Mouse (Mus musculus): ENCODE measurements around the gene Zdhhc17. TPM values are rescaled to one million over a fixed set of nuclear protein-coding genes. Genes with fewer than 3 reads are reported as not detected.
A peak's percentile ranks its signal among the peaks of the same experiment; 100 is the strongest.

Zdhhc17 gene
- polyA plus RNA-seq, 1 experiment from 2014 or later = 47.9 TPM

DNA sequence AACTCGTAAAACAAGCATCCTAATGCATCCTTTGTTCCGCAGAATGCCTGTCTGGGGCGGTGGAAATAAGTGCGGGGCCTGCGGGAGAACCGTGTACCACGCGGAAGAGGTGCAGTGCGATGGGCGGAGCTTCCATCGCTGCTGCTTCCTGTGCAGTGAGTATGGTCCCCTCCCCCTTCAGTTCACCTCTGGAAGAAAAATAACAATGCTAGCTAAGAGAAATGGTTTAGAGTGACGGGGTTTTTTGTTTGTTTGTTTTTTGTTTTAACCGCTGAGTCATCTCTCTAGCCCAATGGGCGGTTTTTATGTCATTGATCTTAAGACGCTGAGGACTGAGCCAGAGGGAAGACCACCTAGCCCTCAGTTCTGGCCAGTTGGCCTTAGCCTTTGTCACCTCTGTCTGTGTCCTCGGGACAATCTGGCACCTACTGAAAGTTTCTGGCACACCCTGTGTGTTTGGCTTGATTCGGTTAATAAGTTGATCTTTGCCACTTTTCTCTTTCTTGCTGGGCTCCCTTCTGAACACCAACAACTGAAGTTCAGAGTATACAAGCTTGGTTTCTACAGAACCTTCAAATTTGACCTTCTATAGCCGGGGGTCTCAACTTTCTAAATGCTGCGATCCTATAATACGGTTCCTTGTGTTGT lies 77.9 kb downstream of the Zdhhc17 start:
- peak overlapping the region; percentile 60 for H3K27ac ChIP-seq (replicated peaks)
- 67% methylated on average over 20 of the region's 20 CpGs for WGBS
- ATAC-seq (ENCODE audit: low FRiP score, low read depth) = peak; percentile 66
- H3K4me3 ChIP-seq = no peak overlapping the region
- H3K4me1 ChIP-seq = peaks cover 35% of the 10 kb centered on the region
- no peaks in the 10 kb centered on the region for H3K27me3 ChIP-seq
- peak overlapping the region; percentile 32 for H3K4me2 ChIP-seq (replicated peaks)
- peaks cover 7% of the 10 kb centered on the region; the same call in 1 of the 2 replicates for H3K36me3 ChIP-seq
- no peak overlapping the region for H3K9ac ChIP-seq (replicated peaks)
- H3K9me3 ChIP-seq = no peaks in the 10 kb centered on the region

DNA sequence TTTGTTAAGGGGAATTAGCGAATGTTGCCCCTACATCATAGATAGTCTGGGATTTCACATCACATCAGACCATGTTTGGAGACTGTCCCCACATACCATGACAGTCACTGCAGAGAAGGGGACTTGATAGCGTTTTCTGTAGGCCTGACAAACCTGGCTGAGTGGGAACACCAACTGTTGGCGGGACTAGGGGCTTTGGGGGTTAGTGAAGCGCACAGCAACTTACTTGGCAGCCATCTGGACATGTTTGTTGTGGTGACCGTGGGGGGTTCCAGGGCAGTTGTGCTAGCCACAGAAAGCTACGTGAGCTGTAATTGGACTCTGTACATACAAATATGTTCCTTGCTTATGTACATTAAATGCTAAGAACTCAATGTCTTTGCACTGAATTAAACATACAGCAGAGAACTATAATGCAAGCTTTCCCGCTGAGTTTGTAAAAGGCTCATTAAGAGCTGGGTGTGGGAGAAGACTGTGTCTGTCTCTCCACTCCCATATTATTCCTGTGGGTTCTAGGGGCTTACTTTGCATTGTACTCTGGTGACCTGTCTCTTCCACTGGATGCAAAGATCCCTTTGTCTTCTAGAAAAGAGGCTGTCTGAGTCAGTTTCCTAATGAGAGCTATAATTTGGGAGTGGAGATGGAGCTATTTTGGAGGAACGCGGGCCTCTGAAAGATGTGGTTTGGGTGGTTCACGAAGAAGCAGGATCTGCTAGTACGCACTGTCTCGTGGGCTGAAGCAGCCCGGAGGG lies 78.6 kb downstream of the Zdhhc17 start:
- peak; percentile 20; the same call in 1 of the 2 replicates for ATAC-seq (ENCODE audit: low FRiP score, low read depth)
- WGBS = 43% methylated on average over 13 of the region's 13 CpGs
- Histone ChIP-seq H3K36me3 (0 out of 2 replicates have a peak, but pooled peaks cover 3% of the 10 kb centered on the region), H3K27me3 (no peaks in the 10 kb centered on the region), H3K9me3 (no peaks in the 10 kb centered on the region), H3K27ac (replicated peaks) (peak overlapping the region; percentile 60), H3K4me1 (peaks cover 38% of the 10 kb centered on the region), H3K4me3 (no peak overlapping the region), H3K9ac (replicated peaks) (no peak overlapping the region), H3K4me2 (replicated peaks) (peak overlapping the region; percentile 32)

DNA sequence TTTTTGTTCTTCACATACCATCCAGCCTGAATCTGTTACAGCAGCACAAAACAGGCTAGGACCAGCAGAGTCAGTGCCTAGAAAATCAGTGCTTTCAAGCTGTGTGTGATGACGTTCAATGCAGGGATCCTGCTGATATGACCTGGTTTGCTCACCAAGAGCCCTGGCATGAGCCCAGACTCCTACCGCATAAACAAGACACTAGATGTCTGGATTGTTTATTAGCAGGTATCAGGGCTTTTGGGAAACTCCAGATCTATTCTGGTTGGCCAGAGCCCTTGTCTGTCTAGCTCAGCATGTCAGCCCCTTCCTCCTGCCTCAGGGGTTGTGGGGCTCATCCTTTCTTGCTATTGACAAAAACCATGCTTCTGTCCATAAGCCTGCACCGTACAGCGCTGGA lies 80.2 kb downstream of the Zdhhc17 start:
- WGBS = 64% methylated on average over 4 of the region's 4 CpGs
- H3K9ac ChIP-seq (replicated peaks) = no peak overlapping the region
- H3K27me3 ChIP-seq = no peaks in the 10 kb centered on the region
- H3K9me3 ChIP-seq = no peaks in the 10 kb centered on the region
- H3K4me3 ChIP-seq = no peak overlapping the region
- no peaks in the 10 kb centered on the region for H3K36me3 ChIP-seq
- ATAC-seq (ENCODE audit: low FRiP score, low read depth) = no peak
- no peak overlapping the region for H3K27ac ChIP-seq (replicated peaks)
- peaks cover 45% of the 10 kb centered on the region for H3K4me1 ChIP-seq
- no peak overlapping the region for H3K4me2 ChIP-seq (replicated peaks)

DNA sequence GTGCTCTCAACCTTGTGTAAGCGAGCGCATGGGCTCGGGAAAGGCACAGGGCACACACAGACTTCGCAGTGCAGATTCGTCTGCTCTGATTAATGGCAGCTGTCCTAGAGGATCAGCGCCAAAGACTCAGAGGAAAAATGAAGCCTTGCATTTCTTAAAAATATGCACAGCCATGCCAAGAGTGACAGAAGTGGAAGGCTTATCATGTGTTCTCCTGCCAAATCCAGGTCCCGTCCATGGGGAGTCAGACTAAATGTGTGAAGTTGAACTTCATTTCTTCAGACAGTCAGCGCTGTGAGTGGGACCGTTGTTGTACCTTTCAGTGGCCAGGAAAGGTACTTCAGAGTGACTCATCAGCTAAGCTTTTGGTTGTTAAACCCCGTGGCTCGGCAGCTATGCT lies 82.4 kb downstream of the Zdhhc17 start:
- no peak overlapping the region for H3K4me3 ChIP-seq
- H3K27ac ChIP-seq (replicated peaks) = no peak overlapping the region
- WGBS = 88% methylated on average over 11 of the region's 11 CpGs
- H3K36me3 ChIP-seq = no peaks in the 10 kb centered on the region
- no peaks in the 10 kb centered on the region for H3K27me3 ChIP-seq
- no peak overlapping the region for H3K9ac ChIP-seq (replicated peaks)
- ATAC-seq (ENCODE audit: low FRiP score, low read depth) = no peak
- H3K4me1 ChIP-seq = peaks cover 49% of the 10 kb centered on the region
- H3K4me2 ChIP-seq (replicated peaks) = no peak overlapping the region
- no peaks in the 10 kb centered on the region for H3K9me3 ChIP-seq

DNA sequence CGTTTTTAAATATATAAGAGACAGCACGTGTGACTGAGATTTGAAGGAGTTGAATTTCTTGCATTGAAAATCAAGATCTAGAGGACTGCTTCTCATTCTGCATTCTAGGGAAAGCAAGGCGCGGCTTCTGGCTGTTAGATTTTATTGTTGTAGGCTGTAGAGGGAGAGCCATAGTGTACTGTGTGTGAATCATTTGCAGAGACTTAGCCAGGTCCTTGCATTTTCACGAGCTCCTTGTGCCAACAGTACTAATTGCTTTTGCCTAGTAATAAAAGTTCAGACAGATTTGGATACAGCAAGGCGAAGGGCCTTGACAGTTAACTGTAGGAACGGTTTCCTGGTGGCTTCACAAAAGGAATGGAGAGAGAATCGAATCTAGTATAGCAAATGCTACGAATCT lies 87.3 kb downstream of the Zdhhc17 start:
- 86% methylated on average over 9 of the region's 9 CpGs for WGBS
- Histone ChIP-seq H3K4me2 (replicated peaks) (no peak overlapping the region), H3K4me1 (peaks cover 26% of the 10 kb centered on the region)

DNA sequence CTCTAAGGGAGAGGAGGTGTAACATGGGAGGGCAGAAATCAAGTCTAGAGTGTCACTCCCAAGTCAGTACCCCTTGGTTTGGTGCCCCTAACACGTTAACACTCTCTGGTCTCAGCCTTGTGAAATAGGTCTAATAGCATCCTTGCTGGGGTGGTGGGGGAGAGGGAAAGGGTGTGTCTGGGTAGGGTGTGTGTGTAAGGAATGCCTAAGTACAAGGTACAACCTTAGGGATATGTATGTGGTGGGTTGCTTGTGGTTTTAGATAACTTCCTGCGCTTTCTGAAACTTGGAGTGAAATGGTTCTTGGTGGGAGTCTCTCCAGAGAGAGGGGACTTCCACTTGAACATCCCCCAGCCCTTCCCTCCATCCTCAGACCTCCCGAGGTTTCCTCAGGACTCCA lies 88.0 kb downstream of the Zdhhc17 start:
- Histone ChIP-seq H3K9ac (replicated peaks) (no peak overlapping the region; the same call in 1 of the 2 replicates), H3K9me3 (no peaks in the 10 kb centered on the region), H3K27me3 (0 out of 2 replicates have a peak, but pooled peaks cover 5% of the 10 kb centered on the region), H3K4me1 (peaks cover 26% of the 10 kb centered on the region), H3K36me3 (no peaks in the 10 kb centered on the region), H3K4me3 (no peak overlapping the region), H3K4me2 (replicated peaks) (peak overlapping the region; percentile 91), H3K27ac (replicated peaks) (no peak overlapping the region)
- ATAC-seq (ENCODE audit: low FRiP score, low read depth) = no peak
- 63% methylated on average over 3 of the region's 3 CpGs for WGBS

More for the DNA sequence above, 87.3 kb downstream of the Zdhhc17 start:
- Histone ChIP-seq H3K4me3 (no peak overlapping the region), H3K9me3 (no peaks in the 10 kb centered on the region), H3K27me3 (0 out of 2 replicates have a peak, but pooled peaks cover 5% of the 10 kb centered on the region), H3K9ac (replicated peaks) (no peak overlapping the region; the same call in 1 of the 2 replicates), H3K27ac (replicated peaks) (no peak overlapping the region), H3K36me3 (no peaks in the 10 kb centered on the region)
- ATAC-seq (ENCODE audit: low FRiP score, low read depth) = no peak

DNA sequence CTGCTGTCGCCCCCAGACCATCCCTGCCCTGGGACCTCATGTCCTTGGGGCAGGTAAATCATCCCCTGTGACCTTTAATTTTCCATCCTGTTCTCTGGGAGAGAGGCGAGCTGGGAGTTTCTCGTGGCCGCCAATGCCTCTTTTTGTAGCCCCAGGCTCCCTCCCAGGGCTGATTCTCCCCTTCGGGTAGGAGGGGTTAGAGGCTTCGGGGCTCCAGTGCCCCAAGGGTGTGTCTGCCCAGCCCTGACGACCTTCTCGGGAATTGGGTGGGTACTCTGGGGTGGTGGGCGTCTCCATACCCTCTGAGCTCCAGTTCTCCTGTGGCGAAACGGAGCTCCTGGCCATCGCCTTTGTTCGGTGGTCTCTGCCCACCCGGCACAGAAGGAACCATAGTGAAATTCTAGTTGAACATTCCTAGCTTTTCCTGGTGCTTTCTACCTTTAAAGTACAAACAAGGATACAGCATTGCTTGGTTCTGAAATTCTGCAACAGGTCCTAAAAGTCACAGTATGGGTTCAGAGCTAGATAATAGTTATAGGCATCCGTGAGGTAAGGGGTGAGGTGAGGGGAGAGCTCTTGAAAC lies 89.5 kb downstream of the Zdhhc17 start:
- peak; percentile 64 for ATAC-seq (ENCODE audit: low FRiP score, low read depth)
- Histone ChIP-seq H3K4me2 (replicated peaks) (peak overlapping the region; percentile 91), H3K4me1 (peaks cover 16% of the 10 kb centered on the region), H3K27me3 (0 out of 2 replicates have a peak, but pooled peaks cover 5% of the 10 kb centered on the region), H3K27ac (replicated peaks) (peak overlapping the region; percentile 78), H3K4me3 (peak overlapping the region; percentile 56), H3K9ac (replicated peaks) (peak overlapping the region; percentile 85), H3K9me3 (no peaks in the 10 kb centered on the region), H3K36me3 (no peaks in the 10 kb centered on the region)
- under 1% methylated on average over 15 of the region's 15 CpGs for WGBS

DNA sequence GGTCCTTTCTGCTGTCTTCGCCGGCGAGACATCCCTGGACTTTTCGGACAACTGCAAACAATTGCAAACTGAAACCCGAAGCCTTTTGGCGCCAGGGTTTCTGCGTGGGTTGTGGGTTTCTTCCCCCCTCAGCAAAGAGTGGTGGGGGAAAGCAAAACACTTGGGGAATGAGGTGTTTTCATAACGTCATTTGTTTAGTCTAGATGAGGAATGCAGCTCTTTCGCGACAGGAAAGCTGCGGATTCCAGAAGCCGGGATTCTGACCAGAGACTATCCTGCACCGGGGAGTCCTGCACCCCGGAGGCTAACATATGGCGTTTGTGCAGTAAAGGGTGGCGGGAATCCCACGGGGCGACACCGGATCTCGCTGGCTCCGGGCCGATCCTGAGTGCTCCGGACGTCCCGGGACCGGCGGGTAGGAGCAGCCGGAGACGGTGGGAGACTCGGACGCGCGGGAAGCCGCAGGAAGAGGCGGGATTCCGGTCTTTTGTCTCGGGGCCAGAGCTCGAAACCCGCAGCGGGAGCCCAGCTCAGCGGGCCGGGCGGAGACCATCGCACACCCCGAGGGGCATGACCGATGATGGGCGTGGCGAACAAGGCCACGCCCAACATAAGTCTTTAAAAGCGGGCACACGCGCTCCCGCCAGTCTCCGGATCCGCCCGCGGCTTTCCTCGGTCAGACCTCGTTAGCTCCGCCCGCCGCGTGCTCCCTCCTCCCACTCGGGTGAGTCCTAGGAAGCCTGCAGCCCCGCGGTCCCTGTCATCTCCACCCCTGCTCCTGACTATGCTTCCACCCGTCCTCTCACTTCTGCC lies 90.2 kb downstream of the Zdhhc17 start, which contains the start of gene Csrp2:
TSS of gene Csrp2 (plus strand) at position 259 of the 813 bp plus-strand sequence.
- Histone ChIP-seq H3K9ac (replicated peaks) (peak within 1 kb of the TSS; percentile 85), H3K4me1 (peaks cover 16% of the 10 kb centered on the region), H3K27ac (replicated peaks) (peak within 1 kb of the TSS; percentile 78), H3K4me3 (peak within 1 kb of the TSS; percentile 56), H3K9me3 (no peaks in the 10 kb centered on the region), H3K36me3 (no peaks in the 10 kb centered on the region), H3K4me2 (replicated peaks) (peak within 1 kb of the TSS; percentile 91), H3K27me3 (0 out of 2 replicates have a peak, but pooled peaks cover 5% of the 10 kb centered on the region)
- WGBS = under 1% methylated on average over 66 of the region's 67 CpGs
- ATAC-seq (ENCODE audit: low FRiP score, low read depth) = peak; percentile 97

DNA sequence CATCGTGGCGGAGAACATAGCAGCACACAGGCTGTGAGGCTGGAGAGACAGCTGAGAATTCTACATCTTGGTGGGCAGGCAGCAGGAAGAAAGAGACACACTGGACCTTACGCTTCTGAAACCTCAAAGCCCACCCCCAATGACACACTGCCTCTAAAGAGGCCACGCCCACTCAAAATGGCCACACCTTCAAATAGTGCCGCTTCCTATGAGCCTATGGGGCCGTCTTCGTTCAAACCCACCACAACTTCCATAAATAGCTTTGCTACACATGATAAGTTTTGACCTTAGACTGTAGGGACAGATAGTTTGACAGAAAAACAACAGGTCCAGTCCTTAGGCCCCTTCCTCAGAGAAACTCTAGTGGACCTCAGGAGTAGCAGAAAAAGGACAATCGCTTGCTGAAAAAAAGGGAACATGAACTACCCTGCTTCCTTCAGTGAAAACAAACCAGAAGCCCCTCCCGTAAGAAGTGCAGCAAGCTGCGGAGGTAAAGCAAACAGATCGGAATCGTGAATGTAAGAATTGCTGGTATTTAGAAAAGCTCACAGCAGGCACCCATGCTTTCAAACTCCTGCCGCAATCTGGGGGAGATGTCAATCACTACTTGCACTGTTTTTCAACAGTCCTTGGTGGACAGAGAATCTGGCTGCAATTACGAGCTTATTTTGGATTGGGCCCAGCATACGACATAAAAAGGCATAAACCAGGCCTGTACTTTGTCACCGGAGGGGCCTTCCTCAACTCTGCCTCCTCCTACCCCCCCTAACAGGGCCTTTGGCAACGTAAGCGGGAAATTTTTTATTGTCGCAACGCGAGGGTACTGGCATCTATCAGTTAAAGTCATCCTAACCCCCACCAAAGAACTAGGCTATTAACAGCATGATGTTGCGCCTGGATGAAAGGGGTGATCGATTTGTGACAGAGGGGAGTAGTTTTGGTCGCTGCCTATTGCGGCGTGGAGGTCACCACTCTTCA lies 91.2 kb downstream of the Zdhhc17 start:
- H3K4me3 ChIP-seq = peak overlapping the region; percentile 56
- peak overlapping the region; percentile 91 for H3K4me2 ChIP-seq (replicated peaks)
- H3K36me3 ChIP-seq = no peaks in the 10 kb centered on the region
- peaks cover 16% of the 10 kb centered on the region for H3K4me1 ChIP-seq
- ATAC-seq (ENCODE audit: low FRiP score, low read depth) = no peak
- 0 out of 2 replicates have a peak, but pooled peaks cover 5% of the 10 kb centered on the region for H3K27me3 ChIP-seq
- H3K27ac ChIP-seq (replicated peaks) = no peak overlapping the region
- peak overlapping the region; percentile 35; the same call in 1 of the 2 replicates for H3K9ac ChIP-seq (replicated peaks)
- 18% methylated on average over 26 of the region's 26 CpGs for WGBS
- H3K9me3 ChIP-seq = no peaks in the 10 kb centered on the region

DNA sequence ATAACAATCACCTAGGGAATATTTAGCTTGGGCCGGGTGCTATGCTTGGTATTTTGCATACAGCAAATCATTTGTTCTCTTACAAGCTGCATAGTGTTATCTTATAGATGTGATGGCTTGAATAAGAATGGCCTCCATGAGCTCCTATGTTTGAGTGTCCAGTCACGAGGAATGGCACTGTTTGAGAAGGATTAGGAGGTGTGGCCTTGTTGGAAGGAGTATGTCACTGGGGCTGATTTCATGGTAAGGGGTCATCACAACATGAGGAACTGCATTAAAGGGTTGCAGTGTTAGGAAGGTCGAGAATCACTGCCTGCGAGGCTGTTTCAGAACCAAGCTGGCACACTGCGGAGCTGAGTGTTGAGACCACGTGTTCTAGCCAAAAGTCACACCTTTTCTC lies 92.4 kb downstream of the Zdhhc17 start:
- no peak for ATAC-seq (ENCODE audit: low FRiP score, low read depth)
- 91% methylated on average over 6 of the region's 6 CpGs for WGBS
- no peak overlapping the region for H3K4me2 ChIP-seq (replicated peaks)
- H3K9me3 ChIP-seq = no peaks in the 10 kb centered on the region
- H3K4me3 ChIP-seq = no peak overlapping the region
- no peaks in the 10 kb centered on the region for H3K36me3 ChIP-seq
- H3K4me1 ChIP-seq = peaks cover 12% of the 10 kb centered on the region
- H3K27ac ChIP-seq (replicated peaks) = no peak overlapping the region
- H3K27me3 ChIP-seq = 0 out of 2 replicates have a peak, but pooled peaks cover 5% of the 10 kb centered on the region
- H3K9ac ChIP-seq (replicated peaks) = no peak overlapping the region

Measured in midbrain, embryonic 12.5 days (tissue).